Mouse (Mus musculus) adrenal gland (tissue): ENCODE results near the gene Dot1l.

Experiments used
- intact Hi-C: fragments of 180-260 bp; cut with DNase I; formaldehyde crosslinking; loops from one replicate; pipeline ENCODE4 v1.15.1; 2025

Dot1l gene

GRCm38 (mm10) chr10:80791476-80792174, 36.6 kb downstream of the Dot1l start:
- intact Hi-C loops, result no loop called here

- intact Hi-C loops, result no loop called here
Measured at GRCm38 (mm10) chr10:80792175-80793032, 37.4 kb downstream of the Dot1l start.

- intact Hi-C loops, result no loop called here
Measured at GRCm38 (mm10) chr10:80793033-80793784, 38.2 kb downstream of the Dot1l start.

GRCm38 (mm10) chr10:80793803-80794202, 38.8 kb downstream of the Dot1l start:
- intact Hi-C loops, result no loop called here

GRCm38 (mm10) chr10:80794750-80795149, 39.7 kb downstream of the Dot1l start:
- intact Hi-C loops, result no loop called here

- intact Hi-C loops, result no loop called here
Measured at GRCm38 (mm10) chr10:80796307-80796848, 41.4 kb downstream of the Dot1l start.

GRCm38 (mm10) chr10:80797186-80798149, 42.5 kb downstream of the Dot1l start:
- intact Hi-C loops, result loop anchor here (2.0 kb wide), 1 partner anchor 43 kb away; the partner anchor contains the start of gene Dot1l

GRCm38 (mm10) chr10:80798150-80799006, 43.4 kb downstream of the Dot1l start, which contains the start of the genes Sf3a2 and Plekhj1:
TSS of gene Sf3a2 (plus strand) at chr10:80798198.
TSS of gene Plekhj1 (minus strand) at chr10:80798626.
- intact Hi-C loops, result loop anchor here (2.0 kb wide), 1 partner anchor 44 kb away; the partner anchor contains the start of gene Dot1l

GRCm38 (mm10) chr10:80799070-80799566, 44.1 kb downstream of the Dot1l start:
- intact Hi-C loops, result loop anchor here (2.0 kb wide), 1 partner anchor 44 kb away; the partner anchor contains the start of gene Dot1l

- intact Hi-C loops, result no loop called here
Measured at GRCm38 (mm10) chr10:80802204-80802912, 47.4 kb downstream of the Dot1l start.

- intact Hi-C loops, result no loop called here
Measured at GRCm38 (mm10) chr10:80802996-80803395, 48.0 kb downstream of the Dot1l start.

- intact Hi-C loops, result no loop called here
Measured at GRCm38 (mm10) chr10:80804340-80804739, 49.3 kb downstream of the Dot1l start.

GRCm38 (mm10) chr10:80804916-80805315, 49.9 kb downstream of the Dot1l start, which contains the start of gene Amh:
TSS of gene Amh (plus strand) at chr10:80805243.
- intact Hi-C loops, result loop anchor here (5.0 kb wide), 1 partner anchor 58 kb away; no protein-coding TSS in a partner anchor

GRCm38 (mm10) chr10:80805322-80805721, 50.3 kb downstream of the Dot1l start:
- intact Hi-C loops, result loop anchor here (5.0 kb wide), 1 partner anchor 58 kb away; no protein-coding TSS in a partner anchor

- intact Hi-C loops, result loop anchor here (5.0 kb wide), 1 partner anchor 59 kb away; no protein-coding TSS in a partner anchor
Measured at GRCm38 (mm10) chr10:80805925-80806324, 50.9 kb downstream of the Dot1l start.

GRCm38 (mm10) chr10:80806341-80807056, 51.5 kb downstream of the Dot1l start:
- intact Hi-C loops, result loop anchor here (5.0 kb wide), 1 partner anchor 59 kb away; no protein-coding TSS in a partner anchor
